Mouse (Mus musculus): ENCODE results near the gene Mterf1b. TPM values are rescaled to one million over a fixed set of nuclear protein-coding genes. Genes with fewer than 3 reads are reported as not detected.
"Not testable (repeated sequence)": the region's sequence is repeated elsewhere in the genome, so short reads cannot be mapped to it uniquely, and the experiment has no call there.

The Mterf1b gene
- 8.8 and 10.6 TPM in 2 replicates for total RNA-seq (2017)

DNA sequence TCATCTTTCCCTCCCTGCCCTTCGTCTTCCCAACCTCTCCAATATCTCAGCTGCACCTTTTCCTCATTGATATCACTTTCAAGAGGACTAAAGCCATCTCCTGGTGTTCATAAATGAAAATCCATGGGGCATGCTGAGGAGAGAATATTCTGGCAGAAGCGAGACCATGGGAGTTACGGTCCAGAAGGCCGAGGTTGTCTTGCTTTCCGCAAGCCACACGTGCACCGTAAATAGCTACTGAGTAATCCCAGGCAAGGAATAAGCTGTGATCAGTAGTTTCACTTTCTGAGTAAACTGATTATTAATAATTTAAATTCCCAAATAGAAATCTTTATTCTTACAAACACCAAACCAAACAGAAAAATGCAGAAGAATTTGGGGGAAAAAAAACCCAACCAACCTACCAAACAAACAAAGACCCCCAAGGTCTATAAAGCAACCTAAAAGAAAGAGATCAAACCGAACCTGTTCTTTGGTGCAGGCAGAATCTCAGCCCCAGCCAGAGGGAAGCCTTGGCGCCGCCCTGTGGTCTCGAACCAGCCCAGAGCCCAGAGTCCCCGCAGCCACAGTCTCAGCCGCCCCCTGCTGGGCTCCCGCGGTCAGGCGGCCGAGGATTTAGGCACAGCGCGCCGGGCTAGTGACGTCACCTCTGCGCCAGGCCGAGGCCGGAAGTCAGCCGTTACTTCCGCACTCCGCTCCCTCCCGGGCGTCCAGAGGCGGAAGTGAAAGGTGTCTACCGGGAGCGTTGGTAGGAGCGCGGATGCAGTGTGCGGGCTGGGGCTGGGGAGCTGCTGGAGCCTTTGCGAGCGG is at the start of gene Mterf1b:
Gene Mterf1b (plus strand): TSS at position 697 of the 810 bp plus-strand sequence.
- peak; percentile 98 for ATAC-seq (ENCODE audit: extremely low read depth, insufficient number of reproducible peaks, low FRiP score, poor library complexity, severe bottlenecking)

- ATAC-seq (ENCODE audit: extremely low read depth, insufficient number of reproducible peaks, low FRiP score, poor library complexity, severe bottlenecking): not testable (repeated sequence)
Measured at GRCm38 (mm10) chr5:4159418-4160071, 32.6 kb upstream of the Mterf1b start.

- no peak for ATAC-seq (ENCODE audit: extremely low read depth, insufficient number of reproducible peaks, low FRiP score, poor library complexity, severe bottlenecking)
Measured at GRCm38 (mm10) chr5:4161554-4161953, 30.6 kb upstream of the Mterf1b start.

DNA sequence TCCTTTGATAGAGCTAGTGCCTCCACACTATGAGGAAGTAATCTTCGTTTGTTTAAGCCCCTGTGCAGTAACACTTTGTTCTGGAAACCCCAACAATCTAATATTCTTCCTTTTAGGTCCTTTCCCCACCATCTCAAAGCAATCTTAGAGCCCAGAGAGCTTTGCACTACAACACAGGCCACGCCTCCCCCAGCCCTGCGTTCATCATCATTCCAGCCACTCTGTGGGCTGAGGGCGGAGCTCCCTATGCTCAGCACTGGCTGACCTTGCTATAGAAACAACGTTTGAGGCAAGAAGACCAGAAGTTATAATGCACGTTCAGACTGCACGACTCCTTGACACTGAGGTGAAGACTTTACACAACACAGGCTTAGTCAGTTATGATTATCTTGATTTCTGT is 29.7 kb upstream of the Mterf1b start:
- no peak for ATAC-seq (ENCODE audit: extremely low read depth, insufficient number of reproducible peaks, low FRiP score, poor library complexity, severe bottlenecking)

DNA sequence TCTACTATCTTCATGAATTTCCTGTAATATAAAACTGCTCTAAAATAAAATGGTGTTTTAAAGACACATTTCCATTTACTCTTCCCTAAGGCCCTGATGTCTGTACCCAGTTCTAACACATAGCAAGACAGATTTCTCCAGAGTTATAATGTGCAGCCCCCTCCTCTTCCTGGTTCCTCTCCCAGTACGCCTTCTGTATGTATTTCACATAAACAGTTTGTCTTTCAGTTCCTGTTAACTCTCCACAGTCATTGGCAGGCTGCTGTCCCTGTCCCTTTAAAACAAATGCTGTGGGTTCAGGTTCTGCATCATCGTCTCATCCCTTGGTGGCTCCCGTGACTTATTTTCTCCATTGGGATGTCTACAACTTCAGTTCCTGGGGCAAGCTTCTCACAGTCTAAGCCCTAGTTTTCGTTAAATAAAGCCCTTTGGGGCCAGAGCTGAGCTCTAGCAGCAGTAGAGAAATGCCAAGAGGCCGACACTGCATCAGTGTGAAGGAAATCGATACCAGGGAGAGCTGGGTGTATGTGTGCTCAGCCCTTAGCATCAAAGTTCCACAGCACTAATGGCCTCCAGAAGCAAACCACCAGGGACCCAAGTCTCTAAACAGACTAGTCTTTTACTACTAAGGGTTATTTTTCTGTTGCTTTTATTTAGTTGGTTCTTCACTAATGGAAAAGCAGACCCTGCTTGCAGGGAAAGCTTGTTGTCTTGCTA is 24.2 kb upstream of the Mterf1b start:
- not testable (repeated sequence) for ATAC-seq (ENCODE audit: extremely low read depth, insufficient number of reproducible peaks, low FRiP score, poor library complexity, severe bottlenecking)

- not testable (repeated sequence) for ATAC-seq (ENCODE audit: extremely low read depth, insufficient number of reproducible peaks, low FRiP score, poor library complexity, severe bottlenecking)
Measured at GRCm38 (mm10) chr5:4168530-4168926, 23.6 kb upstream of the Mterf1b start.

GRCm38 (mm10) chr5:4176421-4176820 is 15.7 kb upstream of the Mterf1b start:
- ATAC-seq (ENCODE audit: extremely low read depth, insufficient number of reproducible peaks, low FRiP score, poor library complexity, severe bottlenecking): not testable (repeated sequence)

DNA sequence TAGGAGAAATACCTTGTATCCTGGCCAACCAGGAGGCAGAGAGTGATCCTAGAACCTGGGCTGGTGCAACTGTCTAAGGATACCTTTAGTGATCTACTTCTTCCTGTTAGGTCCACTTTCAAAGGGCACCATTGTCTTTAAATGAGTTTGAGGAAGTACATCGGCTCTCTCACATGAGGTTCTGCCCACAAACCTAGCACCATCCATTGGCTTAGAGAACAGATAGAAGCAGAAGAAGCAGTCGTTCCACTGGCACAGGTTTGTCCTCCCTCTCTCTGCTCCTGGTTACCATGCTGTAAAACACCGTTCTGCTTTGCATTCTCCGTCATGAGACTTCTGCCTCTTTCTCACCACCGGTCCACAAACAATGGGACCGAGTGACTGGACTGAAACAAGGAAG is 12.8 kb upstream of the Mterf1b start:
- ATAC-seq (ENCODE audit: extremely low read depth, insufficient number of reproducible peaks, low FRiP score, poor library complexity, severe bottlenecking): peak; percentile 46

- ATAC-seq (ENCODE audit: extremely low read depth, insufficient number of reproducible peaks, low FRiP score, poor library complexity, severe bottlenecking): no peak
Measured at GRCm38 (mm10) chr5:4186815-4187214, 5.4 kb upstream of the Mterf1b start.

DNA sequence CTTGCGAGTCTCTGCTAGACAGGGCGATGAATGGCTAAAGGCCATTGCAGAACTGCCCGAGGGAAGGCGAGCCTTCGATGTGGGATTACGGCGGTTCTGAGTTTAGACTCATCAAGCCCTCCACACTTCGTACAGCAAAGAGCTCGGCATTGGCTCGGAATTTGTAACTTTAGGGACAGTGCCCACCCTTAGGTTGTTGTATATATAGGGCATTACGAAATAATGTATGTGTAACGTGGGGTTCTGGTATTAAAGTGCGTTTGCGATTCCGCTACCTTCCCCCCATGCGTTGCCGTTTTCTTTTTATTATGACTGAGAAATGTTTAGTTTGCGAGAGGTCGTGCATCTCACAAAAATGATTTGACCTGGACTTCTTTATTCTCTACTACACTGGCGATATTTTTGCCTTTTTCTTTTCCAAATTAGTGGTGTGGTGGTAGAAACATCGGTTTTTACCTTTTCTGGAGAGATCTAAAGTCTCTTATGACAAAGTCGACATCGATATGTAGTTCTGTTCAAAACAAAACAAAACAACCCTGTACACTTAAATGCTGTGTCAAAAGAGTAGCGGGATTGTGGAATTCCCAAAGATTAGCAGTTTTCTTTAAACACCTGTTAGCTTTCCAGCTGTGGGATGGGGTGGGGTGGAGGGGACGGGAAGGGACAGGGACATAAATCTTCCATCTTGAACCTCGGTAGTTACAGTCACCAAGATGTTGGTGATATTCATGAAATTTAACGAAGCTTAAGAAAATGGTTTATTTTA is 497 bp downstream of the Mterf1b start:
- ATAC-seq (ENCODE audit: extremely low read depth, insufficient number of reproducible peaks, low FRiP score, poor library complexity, severe bottlenecking): peak; percentile 8; the same call in 1 of the 2 replicates

DNA sequence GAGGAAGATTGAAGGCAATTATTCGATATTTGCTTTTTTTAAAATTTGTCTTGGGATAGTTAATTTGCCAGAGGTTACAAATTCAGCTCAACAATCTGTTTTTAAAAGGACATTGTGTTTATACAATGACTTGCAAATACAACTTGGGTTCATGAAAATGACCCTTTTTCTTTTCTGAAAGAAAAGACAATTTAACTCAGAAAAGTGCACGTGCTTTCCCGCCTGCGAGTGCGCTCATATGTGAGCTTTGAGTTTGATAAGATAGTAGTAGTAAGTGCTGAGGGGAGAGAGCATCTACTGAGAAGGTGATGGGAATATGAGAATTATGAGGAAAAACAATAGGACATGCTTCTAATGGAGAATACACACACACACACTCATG is 1.1 kb downstream of the Mterf1b start:
- no peak for ATAC-seq (ENCODE audit: extremely low read depth, insufficient number of reproducible peaks, low FRiP score, poor library complexity, severe bottlenecking)

DNA sequence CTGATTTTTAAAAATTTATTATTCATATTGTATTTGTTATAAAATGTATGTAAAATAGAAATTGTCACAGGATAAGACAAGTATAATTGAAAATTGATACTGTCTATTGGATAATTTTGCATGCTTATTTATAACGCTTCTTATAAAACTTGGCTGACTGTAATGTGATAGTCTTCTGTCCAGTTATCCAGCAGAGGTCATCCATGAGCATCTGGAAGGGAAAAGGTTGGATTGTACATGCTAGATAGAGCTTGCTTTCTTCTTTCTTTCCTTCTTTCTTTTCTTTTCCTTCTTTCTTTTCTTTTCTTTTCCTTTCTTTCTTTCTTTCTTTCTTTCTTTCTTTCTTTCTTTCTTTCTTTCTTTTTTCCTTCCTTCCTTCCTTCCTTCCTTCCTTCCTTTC is 2.0 kb downstream of the Mterf1b start:
- ATAC-seq (ENCODE audit: extremely low read depth, insufficient number of reproducible peaks, low FRiP score, poor library complexity, severe bottlenecking): no peak

DNA sequence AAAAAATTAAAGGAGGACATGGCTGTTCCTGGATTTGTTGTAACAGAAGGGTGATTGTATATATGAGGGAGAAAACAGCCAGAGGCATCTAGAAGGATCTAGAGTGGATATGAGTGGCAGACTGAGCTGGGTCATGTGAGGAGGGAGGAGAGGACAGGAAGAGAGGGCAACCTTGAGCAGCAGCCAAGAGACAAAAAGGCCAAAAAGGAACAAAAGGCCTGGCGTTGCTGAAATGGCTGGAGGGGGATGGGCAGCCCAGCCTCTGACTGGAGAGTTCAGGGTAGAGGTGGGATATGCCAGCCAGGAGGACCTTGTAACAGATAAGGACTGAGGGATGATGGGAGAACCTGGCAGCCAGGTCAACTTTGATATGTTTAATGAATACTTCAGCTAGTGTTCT is 2.9 kb downstream of the Mterf1b start:
- ATAC-seq (ENCODE audit: extremely low read depth, insufficient number of reproducible peaks, low FRiP score, poor library complexity, severe bottlenecking): no peak

- ATAC-seq (ENCODE audit: extremely low read depth, insufficient number of reproducible peaks, low FRiP score, poor library complexity, severe bottlenecking): 0 out of 2 replicates have a peak, but pooled peaks have one; percentile 36
Measured at GRCm38 (mm10) chr5:4201368-4201767, 9.2 kb downstream of the Mterf1b start.

DNA sequence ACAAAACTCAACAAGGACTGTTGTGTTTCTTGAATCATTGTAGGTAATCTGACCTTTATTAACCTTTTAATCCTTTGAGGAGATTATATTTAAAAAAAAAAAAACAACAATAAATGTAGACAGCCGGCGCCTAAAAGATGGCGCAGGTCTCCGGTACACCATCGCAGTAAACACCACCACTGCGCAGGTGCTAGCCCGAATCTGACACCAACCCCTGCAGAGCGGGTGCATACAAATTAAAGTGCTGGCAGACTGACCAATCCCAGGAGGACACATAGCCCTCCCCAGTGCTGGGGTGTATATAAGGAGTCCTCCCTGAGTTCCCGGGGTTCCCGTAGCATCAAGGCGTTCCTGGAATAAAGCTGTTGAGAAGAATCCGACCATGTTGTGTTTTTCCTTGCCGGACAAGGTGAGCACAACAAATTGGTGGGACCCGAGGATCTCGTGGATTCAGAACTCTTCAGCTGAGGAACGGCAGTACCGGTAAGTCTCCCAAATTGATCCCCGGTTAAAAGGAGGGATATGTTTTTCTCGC is 10.2 kb downstream of the Mterf1b start:
- not testable (repeated sequence) for ATAC-seq (ENCODE audit: extremely low read depth, insufficient number of reproducible peaks, low FRiP score, poor library complexity, severe bottlenecking)

DNA sequence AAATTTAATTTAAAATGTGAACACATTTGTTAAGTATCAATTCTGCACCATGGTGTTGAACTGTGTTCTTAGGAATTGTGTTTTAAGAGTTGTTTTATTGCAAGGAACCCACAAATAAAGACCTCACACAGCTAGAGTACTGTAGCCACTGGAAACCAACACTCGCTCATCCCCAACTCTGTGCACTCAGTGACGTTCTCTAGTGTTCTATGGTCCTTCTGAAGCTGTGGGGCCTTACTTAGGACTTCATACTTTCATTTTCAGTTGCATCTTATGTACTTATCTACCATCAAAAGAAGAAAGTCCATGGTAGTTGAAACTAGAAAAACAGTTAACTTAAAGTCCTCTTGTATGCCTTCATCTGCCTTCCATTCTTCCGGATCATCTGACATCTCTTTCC is 17.9 kb downstream of the Mterf1b start:
- not testable (repeated sequence) for ATAC-seq (ENCODE audit: extremely low read depth, insufficient number of reproducible peaks, low FRiP score, poor library complexity, severe bottlenecking)

GRCm38 (mm10) chr5:4221309-4221708 is 29.1 kb downstream of the Mterf1b start:
- no peak for ATAC-seq (ENCODE audit: extremely low read depth, insufficient number of reproducible peaks, low FRiP score, poor library complexity, severe bottlenecking)

GRCm38 (mm10) chr5:4221981-4222623 is 29.9 kb downstream of the Mterf1b start:
- ATAC-seq (ENCODE audit: extremely low read depth, insufficient number of reproducible peaks, low FRiP score, poor library complexity, severe bottlenecking): no peak

Data from neutrophil, adult 5-6 weeks (primary cell).